15 mouse cellular contexts compared by ENCODE assay signal in the genomic region with DNA sequence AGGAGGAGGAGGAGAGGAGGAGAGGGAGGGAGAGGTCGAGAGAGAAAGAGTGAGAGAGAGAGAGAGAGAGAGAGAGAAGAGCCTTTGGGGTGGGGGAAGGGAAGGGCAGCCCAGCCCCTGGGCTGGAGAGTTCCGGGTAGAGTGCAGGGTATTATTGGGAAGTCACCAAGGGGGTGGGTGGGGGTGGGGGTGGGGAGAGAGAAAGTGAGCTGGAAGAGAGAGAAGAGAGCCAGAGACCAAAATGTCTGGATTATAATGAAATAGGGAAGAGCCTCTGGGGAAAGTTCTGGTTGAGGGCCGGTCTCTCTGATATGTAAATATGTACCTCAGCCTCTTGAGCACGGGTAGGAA.
"Had no signal": no experiment of that assay in that cellular context is flagged by ENCODE, and none has a peak within 500 bp of the region (broad histone marks: within the 10 kb centered on the region; RNA-seq: fewer than 3 reads in every experiment).

No protein-coding gene starts in this region.

- H3K4me2 ChIP-seq: limb, embryonic 13.5 days; midbrain, embryonic 12.5 days; neural tube, embryonic 13.5 days; stomach, embryonic 15.5 days had no signal

- ATAC-seq: intestine, postnatal 0 days; midbrain, embryonic 16.5 days had no signal

- H3K27ac ChIP-seq: limb, embryonic 13.5 days; liver, embryonic 14.5 days; midbrain, embryonic 12.5 days; neural tube, embryonic 13.5 days; stomach, embryonic 15.5 days had no signal

- H3K36me3 ChIP-seq: limb, embryonic 13.5 days; midbrain, embryonic 12.5 days; neural tube, embryonic 13.5 days; stomach, embryonic 15.5 days had no signal

- H3K27me3 ChIP-seq: limb, embryonic 13.5 days; midbrain, embryonic 12.5 days; neural tube, embryonic 13.5 days; stomach, embryonic 15.5 days had no signal

- H3K4me3 ChIP-seq: limb, embryonic 13.5 days; midbrain, embryonic 12.5 days; neural tube, embryonic 13.5 days; stomach, embryonic 15.5 days had no signal

- H3K9me3 ChIP-seq: stomach, embryonic 15.5 days had no signal

- H3K4me1 ChIP-seq: limb, embryonic 13.5 days had no signal

- DNase-seq: kidney, adult 9 months; kidney, postnatal 10 days; left cerebral cortex, postnatal 4 days; lung, adult 18-20 months; retina, postnatal 1 day; right cerebral cortex, postnatal 4 days; spleen, adult 18-20 months; thymus, postnatal 36 days had no signal

- H3K9ac ChIP-seq: limb, embryonic 13.5 days; liver, embryonic 14.5 days; midbrain, embryonic 12.5 days; neural tube, embryonic 13.5 days; stomach, embryonic 15.5 days had no signal
